Mouse (Mus musculus) Patski (cell line): ENCODE measurements around the gene Ttll9. TPM values are rescaled to one million over a fixed set of nuclear protein-coding genes. Genes with fewer than 3 reads are reported as not detected.

Experiments
- ATAC-seq: fragments of 100-300 bp; one replicate; pipeline ENCODE4 v1.8.0; 2021
- CTCF ChIA-PET: fragments of 350-600 bp; sonication (Branson Sonifier 250); formaldehyde crosslinking; loops from one replicate; lab custom pipeline; 2022; ENCODE audit warnings: inconsistent platforms; lab: Charles Lee
- POLR2A ChIA-PET: fragments of 350-600 bp; sonication (Branson Sonifier 250); formaldehyde crosslinking; loops from one replicate; lab custom pipeline; 2022; ENCODE audit warnings: antibody characterized with exemption, inconsistent platforms; lab: Charles Lee
- DNase-seq: peaks from one replicate; pipeline ENCODE4 v3.0.0-alpha.2; 2011; ENCODE audit warnings: low read depth, low spot score
- H3K27me3 ChIP-seq: fragments of 371-371 bp; one replicate; pipeline ENCODE4 v1.5.1; 2021
- CTCF ChIP-seq: fragments of 100-300 bp; IDR thresholded peaks from one replicate; pipeline ENCODE4 v1.5.1; 2021
- in situ Hi-C: fragments of 300-500 bp; cut with MboI; formaldehyde crosslinking; loops from 3 replicates; pipeline ENCODE4 v1.11.1; 2018; ENCODE audit warnings: low pct_unique_long_range_greater_than_20kb, mixed read lengths
- polyA plus RNA-seq: library from polyadenylated mRNA; unstranded; gene quantifications from one replicate; pipeline ENCODE4 v1.2.3, GENCODE M21; 2021

The Ttll9 gene
- polyA plus RNA-seq, 1 experiment from 2014 or later, result 0.45 TPM

DNA sequence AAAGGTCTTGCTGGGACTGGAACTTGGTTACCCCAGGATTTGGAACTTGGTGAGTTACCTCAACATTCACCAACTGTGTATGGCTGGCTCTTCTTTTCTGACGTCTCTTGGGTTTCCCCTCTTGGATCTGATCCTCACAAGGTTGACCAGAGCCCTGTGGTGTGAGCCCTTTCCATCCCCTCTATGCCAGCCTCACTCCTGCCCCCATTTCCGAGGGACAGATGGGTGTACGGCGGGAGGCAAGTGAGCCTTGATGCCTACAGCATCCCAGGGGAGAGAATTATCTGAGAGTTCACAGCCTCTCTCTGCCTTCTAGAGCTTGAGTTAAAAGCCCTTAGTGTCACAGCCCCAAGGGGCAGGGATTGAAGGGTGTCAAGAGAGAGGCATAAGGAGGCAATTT lies 65.2 kb downstream of the Ttll9 start:
- ChIA-PET CTCF (no interaction called here), POLR2A (no interaction called here)
- ATAC-seq (no peak), DNase-seq (no peak)
- peaks cover 84% of the 10 kb centered on the region for H3K27me3 ChIP-seq
- no peak for TF ChIP-seq CTCF
- in situ Hi-C loops, result no loop called here

DNA sequence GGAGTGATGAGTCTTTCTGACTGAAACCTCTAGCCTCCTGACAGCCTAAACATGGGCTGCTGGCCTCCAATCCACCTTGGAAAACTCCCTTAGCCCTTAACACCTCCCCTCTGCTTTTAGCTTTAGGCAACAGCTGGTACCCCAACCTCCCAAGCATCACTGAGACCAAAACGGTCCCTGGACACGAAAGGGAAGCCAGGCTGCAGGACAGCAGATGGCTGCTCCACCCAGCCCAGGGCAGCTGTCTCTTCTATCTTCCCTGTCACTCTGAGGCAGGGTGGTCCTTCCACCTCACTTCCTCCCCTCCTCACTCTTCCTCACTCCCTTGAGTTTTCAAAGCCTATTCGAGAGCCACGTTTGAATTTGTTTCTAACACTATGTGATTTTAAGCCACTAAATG lies 68.1 kb downstream of the Ttll9 start:
- in situ Hi-C loops, result no loop called here
- DNase-seq, result no peak
- CTCF ChIA-PET, result no interaction called here
- POLR2A ChIA-PET, result no interaction called here
- peaks cover 88% of the 10 kb centered on the region for H3K27me3 ChIP-seq
- no peak for ATAC-seq
- no peak for TF ChIP-seq CTCF

DNA sequence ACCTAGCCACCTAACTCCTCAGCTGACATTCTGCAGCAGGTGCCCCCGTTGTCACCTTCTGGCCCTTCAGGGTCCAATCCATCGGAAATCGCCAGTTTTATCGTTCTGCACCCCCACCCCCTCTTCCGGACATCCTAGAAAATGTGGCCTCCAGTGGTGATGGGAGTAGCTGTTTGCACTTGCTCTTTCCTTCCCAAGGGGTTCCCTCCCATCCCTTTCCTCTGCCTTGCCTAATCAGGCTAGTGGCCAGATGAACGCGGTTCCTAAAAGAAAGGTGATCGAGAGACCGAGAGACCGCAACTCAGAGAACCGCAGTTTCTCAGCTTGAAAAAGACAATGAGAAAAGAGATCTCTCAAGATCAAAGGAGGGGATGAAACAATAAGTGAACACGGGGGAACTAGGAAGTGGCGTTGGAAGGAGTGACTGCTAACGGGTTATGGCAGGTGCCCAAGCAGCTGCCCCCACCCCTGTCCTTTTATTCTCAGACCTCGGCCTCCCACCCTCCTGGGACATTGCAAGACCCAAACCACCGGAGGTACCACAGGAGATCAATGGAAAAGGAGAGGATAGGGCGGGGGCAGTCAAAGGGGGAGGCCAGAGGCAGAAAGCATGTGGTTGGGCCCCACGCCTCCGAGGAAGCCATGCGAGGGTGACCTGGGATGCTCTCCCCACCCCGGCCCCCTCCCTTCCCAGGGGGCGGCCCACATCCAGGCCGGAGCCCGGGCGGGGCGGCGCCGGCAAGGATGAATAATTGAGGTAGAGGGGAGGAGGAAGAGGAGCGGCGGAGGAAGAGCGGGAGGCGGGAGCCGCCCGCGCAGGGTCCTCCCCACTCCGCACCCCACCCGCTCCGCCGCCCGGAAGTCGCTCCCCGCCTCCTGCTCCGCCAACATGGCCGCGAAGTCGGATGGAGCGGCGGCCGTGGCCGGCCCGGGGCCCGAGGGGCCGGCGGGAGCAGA lies 69.1 kb downstream of the Ttll9 start, which contains the start of gene Xkr7:
Xkr7 (plus strand) TSS at position 727 of the 957 bp plus-strand sequence.
- no peak for DNase-seq
- TF ChIP-seq CTCF, result no peak
- in situ Hi-C loops, result no loop called here
- CTCF ChIA-PET, result interaction anchor here (0.9 kb wide), 1 partner anchor 8 kb away, joined by 3 read pairs; no protein-coding TSS in a partner anchor
- H3K27me3 ChIP-seq, result peaks cover 80% of the 10 kb centered on the region
- POLR2A ChIA-PET, result no interaction called here
- no peak for ATAC-seq

DNA sequence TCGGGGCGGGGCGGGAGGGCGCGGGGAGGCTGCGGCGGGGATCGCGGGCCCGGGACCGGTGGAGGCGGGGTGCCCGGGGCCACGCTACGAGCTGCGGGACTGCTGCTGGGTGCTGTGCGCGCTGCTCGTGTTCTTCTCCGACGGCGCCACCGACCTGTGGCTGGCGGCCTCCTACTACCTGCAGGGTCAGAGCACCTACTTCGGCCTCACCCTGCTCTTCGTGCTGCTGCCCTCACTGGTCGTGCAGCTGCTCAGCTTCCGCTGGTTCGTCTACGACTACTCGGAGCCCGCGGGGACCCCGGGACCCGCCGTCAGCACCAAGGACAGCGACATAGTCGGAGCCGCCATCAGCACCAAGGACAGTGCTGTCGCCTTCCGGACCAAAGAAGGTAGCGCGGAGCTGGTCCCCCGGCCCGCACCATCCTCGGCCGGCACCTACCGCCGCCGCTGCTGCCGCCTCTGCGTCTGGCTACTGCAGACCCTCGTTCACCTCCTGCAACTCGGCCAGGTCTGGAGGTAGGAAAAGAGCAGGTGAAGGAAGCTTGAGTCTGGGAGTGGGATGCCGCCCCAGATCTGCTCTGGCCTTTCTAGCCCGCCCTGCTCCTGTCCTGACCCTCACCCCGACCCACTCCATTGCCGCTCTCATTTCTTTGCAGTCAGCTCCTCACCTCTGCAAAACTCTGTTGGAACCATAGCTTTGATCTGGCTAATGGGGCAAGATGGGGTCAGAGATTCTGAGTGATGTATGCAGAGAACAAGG lies 70.0 kb downstream of the Ttll9 start:
- ChIA-PET POLR2A (no interaction called here), CTCF (interaction anchor here (1.0 kb wide), 1 partner anchor 15 kb away, joined by 3 read pairs; no protein-coding TSS in a partner anchor)
- ATAC-seq (peak; percentile 58), DNase-seq (no peak)
- H3K27me3 ChIP-seq, result peaks cover 74% of the 10 kb centered on the region
- TF ChIP-seq CTCF, result no peak
- in situ Hi-C loops, result no loop called here

DNA sequence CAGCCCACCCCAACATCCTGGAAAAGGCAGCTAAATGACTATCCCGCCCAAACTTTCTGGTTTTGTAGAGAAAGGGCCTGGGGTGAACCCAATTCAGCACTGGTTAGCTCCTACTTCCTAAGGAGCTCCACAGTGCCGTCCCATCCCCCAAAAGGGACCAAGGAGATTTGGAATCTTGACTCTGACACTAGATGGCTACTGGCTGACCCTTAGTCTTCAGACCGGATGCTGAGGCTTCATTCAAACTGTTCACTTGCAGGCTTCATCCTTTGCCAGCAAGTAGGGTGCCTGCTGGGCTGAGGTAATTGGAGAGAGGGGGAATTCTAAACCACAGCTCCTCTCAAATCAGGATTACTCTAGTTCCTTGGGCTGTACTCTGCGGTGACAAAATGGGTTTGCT lies 70.7 kb downstream of the Ttll9 start:
- in situ Hi-C loops, result no loop called here
- ATAC-seq, result no peak
- H3K27me3 ChIP-seq, result peaks cover 67% of the 10 kb centered on the region
- TF ChIP-seq CTCF, result no peak
- POLR2A ChIA-PET, result interaction anchor here (1.4 kb wide), 1 partner anchor 11 kb away, joined by 3 read pairs; no protein-coding TSS in a partner anchor
- CTCF ChIA-PET, result interaction anchor here (1.0 kb wide), 1 partner anchor 14 kb away, joined by 3 read pairs; no protein-coding TSS in a partner anchor
- no peak for DNase-seq

DNA sequence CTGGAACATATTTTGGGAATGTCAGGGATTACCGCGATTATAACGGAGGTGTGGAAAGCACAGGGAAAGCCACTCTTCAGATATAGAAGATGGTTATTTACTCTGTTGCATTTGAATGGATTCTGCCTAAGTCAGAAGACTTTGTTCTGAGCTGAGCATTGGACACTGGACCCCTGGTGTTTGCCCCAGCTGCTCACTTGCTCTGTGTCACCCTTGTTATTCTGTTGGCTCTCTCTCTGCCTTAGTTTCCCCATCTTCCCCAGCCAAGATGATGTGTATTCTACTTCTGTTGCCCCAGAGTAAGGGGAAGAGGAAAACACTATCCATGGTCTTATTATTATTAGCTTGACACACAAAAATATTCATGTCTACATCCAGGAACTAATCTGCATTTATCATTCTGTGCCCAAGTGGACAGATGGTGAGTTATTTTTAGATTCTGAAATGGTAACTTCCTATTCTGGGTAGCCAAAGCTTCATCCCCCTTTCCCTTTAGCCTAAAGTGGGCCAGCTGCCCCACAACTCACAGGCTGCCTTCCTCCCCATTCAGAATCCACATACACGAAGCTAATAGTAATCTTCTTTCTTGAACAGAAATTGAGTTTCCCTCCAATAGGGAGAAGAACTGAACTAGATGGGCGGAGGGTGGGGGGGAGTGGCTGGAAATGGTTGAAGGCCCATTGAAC lies 71.4 kb downstream of the Ttll9 start:
- in situ Hi-C loops, result no loop called here
- H3K27me3 ChIP-seq, result peaks cover 68% of the 10 kb centered on the region

DNA sequence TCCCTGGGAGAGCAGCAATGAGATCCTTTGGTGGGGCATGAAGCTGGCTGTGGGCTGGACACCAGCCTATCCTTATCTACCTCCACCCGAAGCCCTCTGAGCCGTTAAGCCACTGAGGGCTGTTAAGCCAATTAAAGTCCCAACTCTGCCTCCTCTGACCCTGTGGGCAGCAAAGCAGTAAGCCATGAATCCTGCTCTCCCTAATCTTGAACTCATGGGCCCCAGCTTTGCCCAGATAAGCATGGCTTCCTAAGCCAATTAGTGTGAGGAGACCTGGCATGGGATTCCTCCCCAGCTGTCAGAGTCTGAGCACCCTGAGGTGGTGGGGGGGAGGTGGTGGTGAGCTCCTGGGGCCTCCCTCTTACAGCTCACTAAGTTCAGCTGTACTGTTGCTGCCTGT lies 74.4 kb downstream of the Ttll9 start:
- CTCF ChIA-PET, result interaction anchor here (1.0 to 1.4 kb wide), 4 partner anchors 17 to 105 kb away, joined by 3 to 4 read pairs (median 3); no protein-coding TSS in a partner anchor
- DNase-seq (peak; percentile 77), ATAC-seq (peak; percentile 58)

More for the DNA sequence above, 71.4 kb downstream of the Ttll9 start:
- TF ChIP-seq CTCF, result no peak
- ChIA-PET POLR2A (interaction anchor here (0.6 to 1.4 kb wide), 2 partner anchors 10 to 16 kb away, joined by 3 read pairs; no protein-coding TSS in a partner anchor), CTCF (no interaction called here)
- ATAC-seq (no peak), DNase-seq (no peak)

DNA sequence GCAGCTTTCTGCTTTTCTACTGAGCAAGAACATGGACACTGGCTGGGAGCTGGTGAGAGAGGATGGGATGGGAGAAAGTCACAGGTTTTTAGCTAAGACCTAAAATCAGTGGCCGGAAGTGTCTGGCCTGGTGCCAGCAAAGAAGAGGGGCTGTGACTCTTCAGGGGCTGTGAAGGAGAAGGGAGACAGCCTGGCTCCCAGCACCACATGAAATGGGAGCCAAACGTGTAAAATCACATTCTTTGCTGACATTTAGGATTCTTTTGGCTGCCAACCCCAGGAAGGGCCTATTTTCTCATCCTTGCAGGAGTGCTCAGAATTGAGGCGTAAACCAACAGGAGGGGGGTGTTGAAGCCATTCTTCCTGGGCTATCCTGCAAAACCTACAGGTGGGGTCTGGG lies 81.6 kb downstream of the Ttll9 start:
- CTCF ChIA-PET, result no interaction called here
- H3K27me3 ChIP-seq, result peaks cover 21% of the 10 kb centered on the region
- in situ Hi-C loops, result no loop called here
- TF ChIP-seq CTCF, result no peak
- POLR2A ChIA-PET, result interaction anchor here (1.3 kb wide), 1 partner anchor 10 kb away, joined by 3 read pairs; no protein-coding TSS in a partner anchor
- ATAC-seq, result no peak
- no peak for DNase-seq

More for the DNA sequence above, 74.4 kb downstream of the Ttll9 start:
- POLR2A ChIA-PET, result no interaction called here
- no peak for TF ChIP-seq CTCF
- in situ Hi-C loops, result no loop called here
- peaks cover 54% of the 10 kb centered on the region for H3K27me3 ChIP-seq

DNA sequence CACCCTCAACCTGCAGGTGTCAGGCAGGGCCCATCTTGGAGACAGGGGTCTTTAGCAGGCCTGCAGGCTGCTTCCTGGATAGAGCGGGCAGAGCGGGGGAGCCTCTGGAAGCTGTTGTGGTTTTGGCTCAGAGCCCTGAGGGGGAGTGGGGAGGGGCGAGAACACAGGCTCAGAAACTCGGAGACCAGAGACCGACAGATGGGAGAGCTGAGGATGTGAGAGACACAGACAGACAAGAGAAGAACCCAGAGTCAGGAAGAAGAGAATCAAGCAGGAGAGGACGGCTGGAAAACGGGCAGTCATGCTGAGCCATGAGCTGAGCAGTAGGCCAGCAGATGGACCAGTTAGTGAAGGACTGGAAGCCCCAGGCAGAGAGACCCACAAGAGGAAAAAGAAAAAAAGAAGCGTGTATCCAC lies 83.6 kb downstream of the Ttll9 start:
- no peak for ATAC-seq
- in situ Hi-C loops, result no loop called here
- CTCF ChIA-PET, result interaction anchor here (2.3 kb wide), 1 partner anchor 97 kb away, joined by 8 read pairs; no protein-coding TSS in a partner anchor
- no peak for TF ChIP-seq CTCF
- POLR2A ChIA-PET, result no interaction called here
- DNase-seq, result no peak
- H3K27me3 ChIP-seq, result peaks cover 10% of the 10 kb centered on the region
